ENCODE assay signal across 8 mouse cellular contexts in genomic region chr11:23149556-23150244, GRCm38 (mm10).
DNase-seq lines count a peak whose midpoint lies in the region; ATAC-seq and TF ChIP-seq lines count a peak whose summit lies in the region.

No protein-coding gene starts in this region.

- peak; percentile 34; the same call in 1 of the 2 replicates for ATAC-seq in hindbrain, embryonic 13.5 days (ENCODE audit: low FRiP score)

- no peak overlapping the region for H3K9ac ChIP-seq in ES-E14 (ENCODE audit: insufficient read depth, low read depth, low read length, poor library complexity, severe bottlenecking)
- H3K9ac ChIP-seq in hindbrain, embryonic 13.5 days: no peak overlapping the region

- no peaks in the 10 kb centered on the region for H3K27me3 ChIP-seq in hindbrain, embryonic 13.5 days

- H3K4me1 ChIP-seq in ES-E14 (ENCODE audit: control insufficient read depth in 2 of 2, insufficient read depth in 2 of 2, low read length in 2 of 2, poor library complexity in 1 of 2): no peaks in the 10 kb centered on the region
- H3K4me1 ChIP-seq in hindbrain, embryonic 13.5 days (replicated peaks): no peaks in the 10 kb centered on the region

- H3K9me3 ChIP-seq in ES-E14 (ENCODE audit: control insufficient read depth, insufficient read depth, low read depth, low read length): no peaks in the 10 kb centered on the region
- H3K9me3 ChIP-seq in hindbrain, embryonic 13.5 days: no peaks in the 10 kb centered on the region

- no peak for DNase-seq in layer of hippocampus, adult 2 months (ENCODE audit: low spot score in 2 of 2)
- no peak for DNase-seq in layer of hippocampus, adult 11-12 months (ENCODE audit: low spot score)
- DNase-seq in ES-E14 (ENCODE audit: low read depth, low spot score): peak; percentile 65
- peak; percentile 56 to 78 for DNase-seq in cerebellum, postnatal 10 days
- DNase-seq in lung, postnatal 36 days: peak; percentile 72
- DNase-seq in spleen, adult 18-20 months: no peak
- no peak for DNase-seq in spleen, postnatal 10 days (ENCODE audit: low spot score in 2 of 2)

- no peak overlapping the region for H3K4me3 ChIP-seq in layer of hippocampus, adult 2 months
- no peak overlapping the region for H3K4me3 ChIP-seq in ES-E14 (ENCODE audit: insufficient read depth in 1 of 2, low read depth in 1 of 2, low read length in 2 of 2, poor library complexity in 1 of 2, severe bottlenecking in 1 of 2)
- H3K4me3 ChIP-seq in hindbrain, embryonic 13.5 days: no peak overlapping the region

- 64% methylated on average over 5 of the region's 5 CpGs for WGBS in hindbrain, embryonic 13.5 days

- no peak overlapping the region for H3K27ac ChIP-seq in layer of hippocampus, adult 2 months
- H3K27ac ChIP-seq in ES-E14 (ENCODE audit: insufficient read depth, low read depth, low read length, poor library complexity, severe bottlenecking): no peak overlapping the region
- H3K27ac ChIP-seq in hindbrain, embryonic 13.5 days: no peak overlapping the region

- in situ Hi-C loops in ES-E14 (cut with MboI; ENCODE audit: low sequenced_read_pairs in 2 of 2, unreplicated experiment in 2 of 2): no loop called here

- H3K4me2 ChIP-seq in hindbrain, embryonic 13.5 days: no peak overlapping the region

- peak; percentile 87 for TF ChIP-seq CTCF in layer of hippocampus, adult 2 months (conservative IDR thresholded peaks at IDR 0.05)

- no peaks in the 10 kb centered on the region for H3K36me3 ChIP-seq in ES-E14 (ENCODE audit: control insufficient read depth, insufficient read depth, low read length, poor library complexity, severe bottlenecking)
- no peaks in the 10 kb centered on the region for H3K36me3 ChIP-seq in hindbrain, embryonic 13.5 days

TF ChIP-seq in ES-E14, 5 proteins besides CTCF, POLR2A, EP300 and RAD21:
- no peak for TF ChIP-seq MAFK (IDR thresholded peaks at IDR 0.05; ENCODE audit: insufficient read depth, low read depth, low read length)
- TF ChIP-seq HCFC1 (IDR thresholded peaks at IDR 0.05; ENCODE audit: borderline replicate concordance, insufficient read depth, low read length): no peak
- TF ChIP-seq CHD2 (IDR thresholded peaks at IDR 0.05; ENCODE audit: low read depth, low read length): no peak
- TF ChIP-seq ZNF384 (IDR thresholded peaks at IDR 0.05; ENCODE audit: low read depth, low read length): peak; percentile 81
- TF ChIP-seq ZC3H11A (IDR thresholded peaks at IDR 0.05; ENCODE audit: borderline replicate concordance, low read depth, low read length): peak; percentile 75
TF ChIP-seq in ES-E14: peak in this region for 2.

Comparison
In these comparisons a context has a peak if more than half of its experiments do, and no peak if none do; other contexts are left out.
1. DNase-seq: peak in ES-E14 (single experiment), cerebellum, postnatal 10 days (2 of 2) and lung, postnatal 36 days (single experiment); none in layer of hippocampus, adult 2 months (0 of 2), layer of hippocampus, adult 11-12 months (single experiment), spleen, adult 18-20 months (0 of 2) and spleen, postnatal 10 days (0 of 2).